Mouse (Mus musculus): ENCODE data around the gene Cd28. TPM values are rescaled to one million over a fixed set of nuclear protein-coding genes. Genes with fewer than 3 reads are reported as not detected.
"Not testable (repeated sequence)": the region's sequence is repeated elsewhere in the genome, so short reads cannot be mapped to it uniquely, and the experiment has no call there.

Cd28 gene
- polyA plus RNA-seq, 1 experiment from 2014 or later, result 0.27 TPM

DNA sequence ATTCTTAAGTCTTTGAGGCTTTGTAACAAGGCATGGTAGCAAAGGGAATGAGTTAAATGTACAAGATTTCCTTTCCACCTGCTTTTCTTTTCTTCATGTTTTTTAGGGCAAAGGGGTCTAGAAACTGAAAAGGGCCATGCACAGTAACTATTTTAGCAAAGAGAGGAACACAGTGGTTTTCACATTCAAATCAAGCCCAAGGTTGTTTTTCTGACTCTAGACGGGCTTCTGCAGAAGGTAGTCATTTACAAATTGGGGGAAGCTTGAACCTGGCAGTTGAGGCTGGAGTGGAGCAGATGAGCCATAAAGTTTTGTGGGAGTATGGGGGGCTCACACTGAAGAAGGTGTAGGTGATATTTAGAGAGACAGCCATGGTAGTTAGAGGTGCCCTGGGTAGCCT, 88.6 kb downstream of the Cd28 start:
- 53% methylated on average over 1 of the region's 1 CpGs for WGBS
- H3K27ac ChIP-seq, result no peak overlapping the region
- H3K4me2 ChIP-seq (replicated peaks), result no peak overlapping the region
- no peaks in the 10 kb centered on the region for H3K9me3 ChIP-seq
- no peaks in the 10 kb centered on the region for H3K27me3 ChIP-seq
- no peak overlapping the region for H3K9ac ChIP-seq
- no peak overlapping the region for H3K4me3 ChIP-seq
- no peaks in the 10 kb centered on the region for H3K36me3 ChIP-seq
- no peaks in the 10 kb centered on the region for H3K4me1 ChIP-seq
- ATAC-seq (ENCODE audit: insufficient number of reproducible peaks, insufficient read depth, low FRiP score, low TSS enrichment), result no peak

- Histone ChIP-seq H3K4me1 (no peaks in the 10 kb centered on the region), H3K9ac (no peak overlapping the region), H3K36me3 (no peaks in the 10 kb centered on the region), H3K9me3 (no peaks in the 10 kb centered on the region), H3K27me3 (no peaks in the 10 kb centered on the region), H3K4me2 (replicated peaks) (no peak overlapping the region), H3K27ac (no peak overlapping the region), H3K4me3 (no peak overlapping the region)
- ATAC-seq (ENCODE audit: insufficient number of reproducible peaks, insufficient read depth, low FRiP score, low TSS enrichment), result no peak
- WGBS, result 100% methylated on average over 1 of the region's 1 CpGs
Observed at GRCm38 (mm10) chr1:60807748-60808147, 91.1 kb downstream of the Cd28 start.

DNA sequence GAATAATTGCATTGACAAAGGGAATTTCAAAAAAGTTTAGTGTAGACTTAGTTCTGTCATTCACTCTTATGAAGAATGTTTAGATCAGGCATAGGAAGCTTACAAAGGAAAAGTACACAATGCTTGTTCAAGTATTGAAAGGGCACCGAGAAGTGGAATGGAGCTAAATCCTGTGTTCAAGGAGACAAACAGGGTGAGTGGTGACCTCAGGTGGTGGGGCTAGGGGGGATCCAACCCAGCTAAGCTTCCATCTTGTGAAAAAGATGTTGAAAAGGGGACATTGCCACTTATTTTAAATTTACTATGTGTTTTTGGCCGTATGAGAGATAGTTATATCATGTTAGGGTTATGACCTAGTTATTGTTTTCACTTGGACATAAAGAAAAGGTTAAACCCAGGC, 91.9 kb downstream of the Cd28 start:
- no peak for ATAC-seq (ENCODE audit: insufficient number of reproducible peaks, insufficient read depth, low FRiP score, low TSS enrichment)
- H3K36me3 ChIP-seq, result no peaks in the 10 kb centered on the region

GRCm38 (mm10) chr1:60809166-60809565, 92.6 kb downstream of the Cd28 start:
- WGBS, result 87% methylated on average over 12 of the region's 12 CpGs
- Histone ChIP-seq H3K4me1 (no peaks in the 10 kb centered on the region), H3K36me3 (no peaks in the 10 kb centered on the region), H3K4me2 (replicated peaks) (no peak overlapping the region), H3K9ac (no peak overlapping the region), H3K27ac (no peak overlapping the region), H3K4me3 (no peak overlapping the region), H3K27me3 (no peaks in the 10 kb centered on the region), H3K9me3 (no peaks in the 10 kb centered on the region)
- ATAC-seq (ENCODE audit: insufficient number of reproducible peaks, insufficient read depth, low FRiP score, low TSS enrichment), result no peak

More for the DNA sequence above, 91.9 kb downstream of the Cd28 start:
- no peaks in the 10 kb centered on the region for H3K9me3 ChIP-seq
- H3K27ac ChIP-seq, result no peak overlapping the region
- H3K27me3 ChIP-seq, result no peaks in the 10 kb centered on the region
- H3K9ac ChIP-seq, result no peak overlapping the region
- H3K4me3 ChIP-seq, result no peak overlapping the region
- no peak overlapping the region for H3K4me2 ChIP-seq (replicated peaks)
- H3K4me1 ChIP-seq, result no peaks in the 10 kb centered on the region
- 89% methylated on average over 2 of the region's 2 CpGs for WGBS

GRCm38 (mm10) chr1:60810821-60811220, 94.2 kb downstream of the Cd28 start:
- no peak overlapping the region for H3K4me3 ChIP-seq
- no peak overlapping the region for H3K27ac ChIP-seq
- H3K27me3 ChIP-seq, result no peaks in the 10 kb centered on the region
- H3K9ac ChIP-seq, result no peak overlapping the region
- H3K36me3 ChIP-seq, result no peaks in the 10 kb centered on the region
- H3K4me2 ChIP-seq (replicated peaks), result no peak overlapping the region
- H3K9me3 ChIP-seq, result no peaks in the 10 kb centered on the region
- no peaks in the 10 kb centered on the region for H3K4me1 ChIP-seq
- ATAC-seq (ENCODE audit: insufficient number of reproducible peaks, insufficient read depth, low FRiP score, low TSS enrichment), result no peak

GRCm38 (mm10) chr1:60811998-60812397, 95.4 kb downstream of the Cd28 start:
- no peaks in the 10 kb centered on the region for H3K27me3 ChIP-seq
- H3K4me2 ChIP-seq (replicated peaks), result no peak overlapping the region
- no peak overlapping the region for H3K4me3 ChIP-seq
- H3K4me1 ChIP-seq, result no peaks in the 10 kb centered on the region
- no peaks in the 10 kb centered on the region for H3K9me3 ChIP-seq
- 81% methylated on average over 1 of the region's 1 CpGs for WGBS
- H3K27ac ChIP-seq, result no peak overlapping the region
- no peaks in the 10 kb centered on the region for H3K36me3 ChIP-seq
- no peak overlapping the region for H3K9ac ChIP-seq
- ATAC-seq (ENCODE audit: insufficient number of reproducible peaks, insufficient read depth, low FRiP score, low TSS enrichment), result no peak

DNA sequence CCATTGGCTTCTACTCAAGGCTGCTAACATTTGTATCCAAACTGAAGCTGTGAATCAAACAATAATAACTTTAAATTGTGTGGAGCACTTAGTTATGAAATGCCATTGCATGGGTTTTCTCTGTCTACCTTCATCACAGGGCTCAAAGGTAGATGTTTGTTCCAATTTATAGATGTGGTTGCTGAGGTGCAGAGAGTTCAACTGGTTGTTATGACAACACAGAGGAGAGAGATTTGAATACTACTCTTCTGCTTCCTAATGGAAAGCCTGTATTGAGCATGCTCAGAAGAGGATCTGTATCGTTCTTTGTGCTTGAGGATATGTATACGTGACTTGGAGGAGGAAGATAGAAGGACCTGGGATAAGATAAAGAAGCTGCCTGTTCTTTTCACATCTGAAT, 96.8 kb downstream of the Cd28 start:
- Histone ChIP-seq H3K4me2 (replicated peaks) (no peak overlapping the region), H3K27ac (no peak overlapping the region), H3K9me3 (no peaks in the 10 kb centered on the region), H3K4me1 (no peaks in the 10 kb centered on the region), H3K9ac (no peak overlapping the region), H3K36me3 (no peaks in the 10 kb centered on the region), H3K27me3 (no peaks in the 10 kb centered on the region), H3K4me3 (no peak overlapping the region)
- no peak for ATAC-seq (ENCODE audit: insufficient number of reproducible peaks, insufficient read depth, low FRiP score, low TSS enrichment)
- 83% methylated on average over 2 of the region's 2 CpGs for WGBS

GRCm38 (mm10) chr1:60815912-60816311, 99.3 kb downstream of the Cd28 start:
- no peaks in the 10 kb centered on the region for H3K9me3 ChIP-seq
- no peaks in the 10 kb centered on the region for H3K27me3 ChIP-seq
- no peak overlapping the region for H3K4me3 ChIP-seq
- no peaks in the 10 kb centered on the region for H3K36me3 ChIP-seq
- no peak overlapping the region for H3K9ac ChIP-seq
- H3K27ac ChIP-seq, result no peak overlapping the region
- H3K4me1 ChIP-seq, result no peaks in the 10 kb centered on the region
- ATAC-seq (ENCODE audit: insufficient number of reproducible peaks, insufficient read depth, low FRiP score, low TSS enrichment), result no peak
- 92% methylated on average over 6 of the region's 6 CpGs for WGBS
- H3K4me2 ChIP-seq (replicated peaks), result no peak overlapping the region

GRCm38 (mm10) chr1:60818491-60818890, 101.9 kb downstream of the Cd28 start:
- H3K9ac ChIP-seq; H3K4me1 ChIP-seq; H3K4me2 ChIP-seq (replicated peaks); H3K36me3 ChIP-seq; H3K27me3 ChIP-seq; H3K4me3 ChIP-seq; H3K9me3 ChIP-seq; ATAC-seq (ENCODE audit: insufficient number of reproducible peaks, insufficient read depth, low FRiP score, low TSS enrichment); H3K27ac ChIP-seq: not testable (repeated sequence)
- WGBS, result 80% methylated on average over 4 of the region's 4 CpGs

DNA sequence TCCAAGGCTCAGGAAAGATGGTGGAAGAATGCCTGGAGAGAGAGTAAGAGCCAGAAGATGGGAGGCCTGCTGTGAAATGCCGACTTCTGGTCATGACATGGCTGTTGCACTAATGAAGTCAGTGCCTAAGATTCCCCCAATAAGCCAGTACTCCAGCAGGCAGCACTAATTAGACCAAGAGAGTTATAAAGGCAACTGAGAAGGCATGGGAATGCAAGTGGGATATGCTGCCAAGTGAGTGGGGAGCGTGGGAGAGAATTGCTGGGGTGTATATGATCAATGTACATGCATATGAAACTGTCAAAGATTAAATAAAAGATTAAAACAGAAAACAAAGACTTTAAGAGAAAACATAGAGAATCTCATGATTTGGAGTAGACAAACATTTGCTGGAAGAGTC, 103.4 kb downstream of the Cd28 start:
- H3K27me3 ChIP-seq, result no peaks in the 10 kb centered on the region
- H3K27ac ChIP-seq, result no peak overlapping the region
- ATAC-seq (ENCODE audit: insufficient number of reproducible peaks, insufficient read depth, low FRiP score, low TSS enrichment), result no peak
- H3K4me1 ChIP-seq, result no peaks in the 10 kb centered on the region
- no peaks in the 10 kb centered on the region for H3K9me3 ChIP-seq
- WGBS, result 90% methylated on average over 2 of the region's 2 CpGs
- no peak overlapping the region for H3K4me3 ChIP-seq
- no peak overlapping the region for H3K4me2 ChIP-seq (replicated peaks)
- H3K9ac ChIP-seq, result no peak overlapping the region
- H3K36me3 ChIP-seq, result no peaks in the 10 kb centered on the region

DNA sequence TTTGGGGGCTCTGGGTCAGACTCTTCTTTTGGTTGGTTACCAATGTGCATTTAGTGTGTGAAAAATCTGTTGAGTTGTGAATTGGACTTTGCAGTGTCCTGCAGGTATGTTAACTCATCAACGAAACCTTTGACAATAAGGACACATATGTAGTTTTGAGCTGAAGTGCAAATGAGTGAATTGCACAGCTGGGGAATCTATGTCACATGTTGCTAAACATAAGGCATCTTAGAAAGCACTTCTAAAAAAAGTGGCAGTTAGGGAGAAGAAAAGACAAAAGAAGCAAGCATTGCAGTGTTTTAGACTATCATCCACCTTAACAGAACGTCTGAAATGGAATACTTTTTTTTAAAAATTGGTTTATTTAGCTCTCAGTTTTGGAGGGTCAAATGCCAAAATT, 104.4 kb downstream of the Cd28 start:
- ATAC-seq (ENCODE audit: insufficient number of reproducible peaks, insufficient read depth, low FRiP score, low TSS enrichment), result no peak
- Histone ChIP-seq H3K9me3 (no peaks in the 10 kb centered on the region), H3K4me1 (no peaks in the 10 kb centered on the region), H3K27ac (no peak overlapping the region), H3K27me3 (no peaks in the 10 kb centered on the region), H3K9ac (no peak overlapping the region), H3K4me2 (replicated peaks) (no peak overlapping the region), H3K36me3 (no peaks in the 10 kb centered on the region), H3K4me3 (no peak overlapping the region)
- 83% methylated on average over 2 of the region's 2 CpGs for WGBS

DNA sequence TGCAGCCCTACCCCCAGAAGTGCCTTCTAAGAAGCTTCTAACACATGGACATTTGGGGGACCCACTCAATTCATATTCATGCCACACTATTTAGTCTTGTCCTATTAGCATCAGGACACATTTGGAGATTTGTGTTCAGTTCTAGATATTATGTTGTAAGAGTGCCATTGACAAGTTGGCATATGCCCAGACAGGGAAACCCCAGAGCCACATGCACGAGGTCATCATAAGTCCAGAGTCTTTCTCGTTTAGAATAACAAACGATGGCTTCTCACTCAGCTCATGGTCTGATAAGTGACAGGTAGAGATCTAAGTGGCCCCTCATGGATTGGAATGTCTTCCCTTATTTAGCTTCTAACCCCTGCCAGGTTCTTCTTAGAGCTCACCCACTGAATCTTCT, 105.0 kb downstream of the Cd28 start:
- Histone ChIP-seq H3K36me3 (no peaks in the 10 kb centered on the region), H3K4me1 (no peaks in the 10 kb centered on the region), H3K27ac (no peak overlapping the region), H3K4me2 (replicated peaks) (no peak overlapping the region), H3K9me3 (no peaks in the 10 kb centered on the region), H3K4me3 (no peak overlapping the region), H3K27me3 (no peaks in the 10 kb centered on the region), H3K9ac (no peak overlapping the region)
- WGBS, result 75% methylated on average over 3 of the region's 3 CpGs
- ATAC-seq (ENCODE audit: insufficient number of reproducible peaks, insufficient read depth, low FRiP score, low TSS enrichment), result no peak

Data from embryonic facial prominence, embryonic 12.5 days (tissue).